Mouse (Mus musculus) embryonic facial prominence, embryonic 14.5 days (tissue): Measurements from ENCODE around the gene Kdm8. TPM values are rescaled to one million over a fixed set of nuclear protein-coding genes. Genes with fewer than 3 reads are reported as not detected.

Source experiments
- ATAC-seq: fragments of 200-750 bp; cut with Nextera tagmentation; 2 replicates; pipeline ENCODE4 v1.8.0; 2017; ENCODE audit warnings: low read depth, moderate number of reproducible peaks, moderate TSS enrichment
- DNase-seq: peaks from one replicate; pipeline ENCODE4 v3.0.0-alpha.2; 2015; ENCODE audit warnings: low spot score
- H3K27ac ChIP-seq: fragments of 300-500 bp; sonication (generic); replicated peaks from 2 replicates; pipeline ENCODE4 v1.5.1; 2014; ENCODE audit warnings: low read depth, mild to moderate bottlenecking, low read length, moderate library complexity
- H3K27me3 ChIP-seq: fragments of 300-500 bp; sonication (generic); replicated peaks from 2 replicates; pipeline ENCODE4 v1.6.1; 2014; ENCODE audit warnings: low read length; ENCODE audit not compliant: control insufficient read depth, insufficient read depth
- H3K36me3 ChIP-seq: fragments of 300-500 bp; sonication (generic); 2 replicates; pipeline ENCODE4 v1.6.1; 2014; ENCODE audit warnings: low read length, mixed read lengths; ENCODE audit not compliant: control insufficient read depth, insufficient read depth
- H3K4me1 ChIP-seq: fragments of 300-500 bp; sonication (generic); 2 replicates; pipeline ENCODE4 v1.6.1; 2014; ENCODE audit warnings: antibody characterized with exemption, low read length; ENCODE audit not compliant: control insufficient read depth, insufficient read depth
- H3K4me2 ChIP-seq: fragments of 300-500 bp; sonication (generic); 2 replicates; pipeline ENCODE4 v1.6.1; 2014; ENCODE audit warnings: low read depth, mild to moderate bottlenecking, low read length, moderate library complexity, mixed read lengths
- H3K4me3 ChIP-seq: fragments of 300-500 bp; sonication (generic); 2 replicates; pipeline ENCODE4 v1.5.1; 2014; ENCODE audit warnings: low read depth, mild to moderate bottlenecking, low read length
- H3K9ac ChIP-seq: fragments of 300-500 bp; sonication (generic); 2 replicates; pipeline ENCODE4 v1.6.1; 2014; ENCODE audit warnings: low read depth, mild to moderate bottlenecking, low read length, moderate library complexity, mixed read lengths
- H3K9me3 ChIP-seq: fragments of 300-500 bp; sonication (generic); 2 replicates; pipeline ENCODE4 v1.6.1; 2016; ENCODE audit warnings: low read length; ENCODE audit not compliant: control insufficient read depth
- WGBS: fragments of 180-500 bp; shearing (Covaris S2); extraction: QIAGEN DNeasy Blood & Tissue Kit; methylation state at CpG from one replicate; pipeline ENCODE4 v1.1.7; 2014; 5-methylcytosine and 5-hydroxymethylcytosine counted together
- polyA plus RNA-seq: library from polyadenylated mRNA; unstranded; fragments of >200 nt; fragmentation: Nextera tagmentation; extraction: Ambion mirVana; gene quantifications from 2 replicates; pipeline ENCODE4 v1.2.1, GENCODE M21; 2014

The Kdm8 gene
- polyA plus RNA-seq, 1 experiment from 2014 or later = 6.9 TPM

- no peak for DNase-seq
- no peaks in the 10 kb centered on the region for H3K27me3 ChIP-seq
Measured at GRCm38 (mm10) chr7:125442323-125442722, 2.2 kb upstream of the Kdm8 start.

GRCm38 (mm10) chr7:125444076-125444463 lies 406 bp upstream of the Kdm8 start:
- Histone ChIP-seq H3K9me3 (no peaks in the 10 kb centered on the region), H3K36me3 (no peaks in the 10 kb centered on the region), H3K9ac (peak overlapping the region; percentile 74), H3K27me3 (no peaks in the 10 kb centered on the region), H3K4me3 (peak overlapping the region; percentile 53), H3K27ac (peak overlapping the region; percentile 96), H3K4me2 (peak overlapping the region; percentile 82), H3K4me1 (peaks cover 7% of the 10 kb centered on the region)
- 16% methylated on average over 10 of the region's 10 CpGs for WGBS
- no peak for ATAC-seq
- no peak for DNase-seq

More at GRCm38 (mm10) chr7:125442323-125442722, 2.2 kb upstream of the Kdm8 start:
- no peak overlapping the region for H3K9ac ChIP-seq
- no peak overlapping the region for H3K4me3 ChIP-seq
- no peaks in the 10 kb centered on the region for H3K36me3 ChIP-seq
- 68% methylated on average over 4 of the region's 4 CpGs for WGBS
- H3K9me3 ChIP-seq = no peaks in the 10 kb centered on the region
- peaks cover 7% of the 10 kb centered on the region for H3K4me1 ChIP-seq
- no peak for ATAC-seq
- no peak overlapping the region for H3K27ac ChIP-seq
- H3K4me2 ChIP-seq = no peak overlapping the region

- peak; percentile 13 for DNase-seq
- H3K9ac ChIP-seq = no peak overlapping the region
Measured at GRCm38 (mm10) chr7:125450678-125451077, 6.2 kb downstream of the Kdm8 start.

GRCm38 (mm10) chr7:125451078-125451477 lies 6.6 kb downstream of the Kdm8 start:
- WGBS = 86% methylated on average over 2 of the region's 2 CpGs
- Histone ChIP-seq H3K27me3 (no peaks in the 10 kb centered on the region), H3K4me1 (no peaks in the 10 kb centered on the region), H3K36me3 (peaks cover 15% of the 10 kb centered on the region; the same call in 1 of the 2 replicates), H3K27ac (no peak overlapping the region), H3K4me3 (no peak overlapping the region), H3K9me3 (no peaks in the 10 kb centered on the region), H3K4me2 (no peak overlapping the region), H3K9ac (no peak overlapping the region)
- no peak for DNase-seq
- ATAC-seq = no peak

More at GRCm38 (mm10) chr7:125450678-125451077, 6.2 kb downstream of the Kdm8 start:
- Histone ChIP-seq H3K4me3 (no peak overlapping the region), H3K27ac (no peak overlapping the region), H3K27me3 (no peaks in the 10 kb centered on the region), H3K36me3 (peaks cover 11% of the 10 kb centered on the region; the same call in 1 of the 2 replicates), H3K4me1 (peaks cover under 1% of the 10 kb centered on the region; the same call in 1 of the 2 replicates), H3K9me3 (no peaks in the 10 kb centered on the region), H3K4me2 (no peak overlapping the region)
- ATAC-seq = no peak
- WGBS = 70% methylated on average over 1 of the region's 1 CpGs

DNA sequence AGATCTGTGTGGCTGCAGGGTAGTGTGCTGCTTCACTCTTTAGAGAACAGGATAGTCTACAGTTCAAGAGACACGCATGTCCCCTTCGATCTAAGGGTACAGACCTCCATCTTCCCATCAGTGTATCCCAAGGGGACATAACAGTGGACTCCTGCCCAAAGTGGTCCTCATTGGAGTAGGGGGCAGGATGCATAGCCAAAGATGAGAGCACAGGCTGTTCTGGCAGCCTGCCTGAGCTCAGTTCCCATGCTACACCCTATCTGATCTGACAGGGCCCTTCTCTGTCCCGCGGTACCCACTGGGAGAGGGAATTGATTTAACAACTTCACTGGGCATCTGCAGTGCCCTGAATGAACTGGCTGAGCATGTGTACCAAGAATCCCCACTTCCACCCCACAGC lies 9.2 kb downstream of the Kdm8 start:
- H3K4me3 ChIP-seq = no peak overlapping the region
- DNase-seq = no peak
- ATAC-seq = no peak
- 88% methylated on average over 4 of the region's 4 CpGs for WGBS
- H3K4me1 ChIP-seq = no peaks in the 10 kb centered on the region
- H3K9me3 ChIP-seq = no peaks in the 10 kb centered on the region
- H3K27ac ChIP-seq = no peak overlapping the region
- peaks cover 18% of the 10 kb centered on the region; the same call in 1 of the 2 replicates for H3K36me3 ChIP-seq
- H3K27me3 ChIP-seq = no peaks in the 10 kb centered on the region
- H3K4me2 ChIP-seq = no peak overlapping the region
- no peak overlapping the region for H3K9ac ChIP-seq

GRCm38 (mm10) chr7:125462200-125462599 lies 17.7 kb downstream of the Kdm8 start:
- Histone ChIP-seq H3K4me1 (no peaks in the 10 kb centered on the region), H3K4me3 (no peak overlapping the region), H3K9me3 (no peaks in the 10 kb centered on the region), H3K4me2 (no peak overlapping the region), H3K27ac (no peak overlapping the region), H3K27me3 (no peaks in the 10 kb centered on the region), H3K36me3 (peaks cover 32% of the 10 kb centered on the region), H3K9ac (no peak overlapping the region)
- WGBS = 41% methylated on average over 2 of the region's 2 CpGs
- DNase-seq (no peak), ATAC-seq (no peak)

- no peaks in the 10 kb centered on the region for H3K9me3 ChIP-seq
- peak; percentile 79 for DNase-seq
- H3K4me2 ChIP-seq = no peak overlapping the region
- H3K27ac ChIP-seq = no peak overlapping the region
- WGBS = 27% methylated on average over 5 of the region's 5 CpGs
- peaks cover 54% of the 10 kb centered on the region for H3K36me3 ChIP-seq
- ATAC-seq = peak; percentile 44; the same call in 1 of the 2 replicates
- H3K27me3 ChIP-seq = no peaks in the 10 kb centered on the region
- no peak overlapping the region for H3K4me3 ChIP-seq
- H3K9ac ChIP-seq = no peak overlapping the region
- peaks cover 12% of the 10 kb centered on the region for H3K4me1 ChIP-seq
Measured at GRCm38 (mm10) chr7:125469937-125470336, 25.5 kb downstream of the Kdm8 start.

GRCm38 (mm10) chr7:125470901-125471300 lies 26.4 kb downstream of the Kdm8 start:
- Histone ChIP-seq H3K4me1 (peaks cover 13% of the 10 kb centered on the region), H3K9ac (no peak overlapping the region), H3K27me3 (no peaks in the 10 kb centered on the region), H3K9me3 (no peaks in the 10 kb centered on the region), H3K27ac (no peak overlapping the region), H3K4me3 (no peak overlapping the region), H3K36me3 (peaks cover 49% of the 10 kb centered on the region), H3K4me2 (no peak overlapping the region)
- DNase-seq (no peak), ATAC-seq (no peak)
- 88% methylated on average over 4 of the region's 4 CpGs for WGBS

- Histone ChIP-seq H3K9me3 (no peaks in the 10 kb centered on the region), H3K36me3 (peaks cover 39% of the 10 kb centered on the region), H3K4me3 (no peak overlapping the region), H3K9ac (no peak overlapping the region), H3K27me3 (no peaks in the 10 kb centered on the region), H3K27ac (peak overlapping the region; percentile 84), H3K4me2 (0 out of 2 replicates have a peak overlapping the region, but pooled peaks have one; percentile 6), H3K4me1 (peaks cover 16% of the 10 kb centered on the region)
- peak; percentile 76 for ATAC-seq
- DNase-seq = peak; percentile 90
- whole genome bisulfite sequencing = 19% methylated on average over 13 of the region's 13 CpGs
Measured at GRCm38 (mm10) chr7:125471991-125472741, 27.7 kb downstream of the Kdm8 start.
